Mouse (Mus musculus): Measurements from ENCODE around the gene Kcnn4.

- TF ChIP-seq CTCF (IDR thresholded peaks at IDR 0.05; ENCODE audit: low read depth): no peak
- TF ChIP-seq EP300 (IDR thresholded peaks at IDR 0.05; ENCODE audit: low read depth): no peak
These were observed 47.5 kb upstream of the Kcnn4 start for GRCm38 (mm10) chr7:24322593-24322992.

Data from liver, embryonic 14.5 days (tissue).